Mouse (Mus musculus): ENCODE measurements at regions not wholly inside any gene's neighbourhood (a gene's known extent, or its start where the extent isn't known, plus 50 kb on each side); places are given as distances from the start of the nearest gene placed in this dataset.

DNA sequence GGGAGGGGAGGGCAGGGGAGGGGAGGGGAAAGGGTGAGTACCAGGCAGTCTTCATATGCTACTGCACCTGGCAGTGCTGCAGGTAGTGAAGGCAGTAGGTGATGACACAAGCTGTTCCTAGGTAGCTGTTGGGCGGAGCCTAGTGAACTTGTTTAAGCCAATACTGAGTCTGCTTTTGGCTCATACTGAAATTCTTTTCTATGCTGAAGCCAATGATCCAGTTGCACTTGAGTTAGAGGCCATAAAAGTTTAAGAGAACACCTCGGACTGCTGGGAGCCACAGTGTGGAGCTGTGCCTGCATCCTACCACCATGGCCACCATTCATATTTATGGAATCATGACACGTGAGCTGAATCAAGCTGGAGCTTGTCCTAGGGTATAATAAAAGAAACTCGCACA, 259.3 kb upstream of the Hs6st1 start:
- no peak for TF ChIP-seq POLR2A (IDR thresholded peaks at IDR 0.05; ENCODE audit: insufficient read depth, low read depth, low read length)
- no peak for TF ChIP-seq CTCF (IDR thresholded peaks at IDR 0.05; ENCODE audit: insufficient read depth, low read depth, low read length)

All from olfactory bulb, adult 2 months (tissue).